Mouse (Mus musculus): ENCODE measurements around the gene Mlxipl.
"Not testable (repeated sequence)": the region's sequence is repeated elsewhere in the genome, so short reads cannot be mapped to it uniquely, and the experiment has no call there.

The Mlxipl gene

DNA sequence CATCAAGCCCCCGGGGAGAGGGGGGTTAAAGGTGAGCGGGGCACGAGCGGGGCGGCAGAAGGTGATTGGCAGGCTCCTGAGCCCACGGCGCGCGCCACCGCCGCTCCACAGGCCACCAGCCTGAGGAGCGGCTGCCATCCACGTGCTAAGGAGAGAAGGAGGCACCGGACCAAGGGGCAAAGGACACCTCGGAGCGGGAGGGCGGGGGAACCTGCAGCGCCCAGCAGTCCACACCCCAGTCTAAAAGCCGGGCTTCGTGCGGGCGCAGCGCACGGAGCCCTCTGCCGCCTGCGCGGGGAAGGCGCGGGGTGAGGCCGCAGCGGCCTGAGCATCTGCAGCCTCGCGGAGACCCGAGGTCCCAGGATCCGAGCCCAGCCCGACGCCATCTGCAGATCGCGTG is at the start of gene Mlxipl:
Gene Mlxipl, plus strand, starts transcription at position 238 of the 400 bp plus-strand sequence.
- no peak for DNase-seq (ENCODE audit: low read depth, low spot score)

DNA sequence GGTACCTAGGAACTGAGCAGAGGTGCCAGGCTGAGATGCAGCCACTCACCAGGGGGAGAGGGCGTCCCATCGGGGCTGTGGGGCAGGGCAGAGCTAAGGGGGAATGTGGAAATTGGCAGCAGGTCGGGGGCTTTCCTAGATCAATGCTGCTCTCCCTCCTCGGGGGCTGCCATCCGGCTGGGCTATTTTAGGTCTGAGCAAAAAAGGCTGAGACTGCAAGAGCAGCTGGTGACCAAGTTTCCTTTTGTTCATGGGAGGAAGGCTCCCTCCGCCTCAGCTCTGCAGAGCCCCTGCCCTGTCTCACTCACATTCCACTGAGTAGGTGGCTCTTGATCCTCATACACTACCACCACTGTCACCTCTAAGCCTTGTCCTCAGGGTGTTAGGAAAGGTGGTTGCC is 49.6 kb upstream of the Mlxipl start:
- no peak for DNase-seq (ENCODE audit: low read depth, low spot score)

GRCm38 (mm10) chr5:135040777-135041176 is 48.9 kb upstream of the Mlxipl start:
- no peak for DNase-seq (ENCODE audit: low read depth, low spot score)

DNA sequence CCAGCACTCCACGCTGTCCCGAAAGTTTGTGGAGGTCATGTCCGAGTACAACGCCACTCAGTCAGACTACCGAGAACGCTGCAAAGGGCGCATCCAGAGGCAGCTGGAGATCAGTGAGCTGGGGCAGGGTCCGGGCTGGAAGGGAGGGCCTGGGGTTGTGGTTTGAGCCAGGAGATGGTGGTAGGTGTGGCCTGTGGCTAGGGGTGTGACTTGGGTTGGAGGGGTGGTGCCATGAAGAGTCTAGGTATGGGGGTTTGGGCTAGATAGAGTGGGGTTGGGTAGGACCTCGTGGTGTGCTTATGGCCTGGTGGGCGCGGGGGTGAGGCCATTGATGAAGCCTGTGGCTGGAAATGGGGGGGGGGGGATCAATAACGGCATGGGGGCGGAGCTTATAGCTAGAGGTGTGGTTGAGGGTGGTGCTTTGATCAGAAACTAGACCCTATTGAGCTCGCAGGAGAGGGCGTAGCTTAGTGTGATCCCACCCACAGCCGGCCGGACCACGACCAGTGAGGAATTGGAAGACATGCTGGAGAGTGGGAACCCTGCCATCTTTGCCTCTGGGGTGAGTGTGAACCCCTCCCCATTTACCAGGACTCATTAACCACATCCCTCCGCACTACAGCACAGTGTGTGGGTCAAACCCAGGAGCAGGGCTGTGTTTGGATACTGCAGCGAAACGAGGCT is 47.4 kb upstream of the Mlxipl start:
- DNase-seq (ENCODE audit: low read depth, low spot score), result no peak

GRCm38 (mm10) chr5:135044575-135044974 is 45.1 kb upstream of the Mlxipl start:
- no peak for DNase-seq (ENCODE audit: low read depth, low spot score)

DNA sequence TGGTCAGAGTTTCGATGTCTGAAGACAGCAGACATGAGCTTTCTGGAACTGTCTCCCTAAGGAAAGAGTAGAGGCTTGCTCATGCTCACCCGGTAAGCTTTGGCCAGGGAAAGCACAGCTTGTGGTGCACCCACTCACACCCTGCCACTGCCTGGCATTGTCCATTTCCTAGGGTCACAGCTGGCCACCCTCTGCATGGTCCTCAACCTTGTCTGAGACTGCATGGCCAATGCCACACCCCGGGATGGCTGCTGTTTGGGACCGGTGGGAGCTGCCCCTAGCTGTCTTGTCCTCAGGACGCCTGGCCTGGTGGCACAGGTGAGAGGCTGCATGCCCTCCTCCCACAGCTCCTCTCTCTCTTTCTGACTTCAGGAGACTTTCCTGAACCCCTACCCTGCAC is 41.2 kb upstream of the Mlxipl start:
- no peak for DNase-seq (ENCODE audit: low read depth, low spot score)

GRCm38 (mm10) chr5:135049268-135049667 is 40.4 kb upstream of the Mlxipl start:
- not testable (repeated sequence) for DNase-seq (ENCODE audit: low read depth, low spot score)

- no peak for DNase-seq (ENCODE audit: low read depth, low spot score)
Observed at GRCm38 (mm10) chr5:135053356-135053755, 36.3 kb upstream of the Mlxipl start.

GRCm38 (mm10) chr5:135063629-135064381 is 25.9 kb upstream of the Mlxipl start, which contains the start of gene Dnajc30:
TSS of gene Dnajc30 (plus strand) at chr5:135064202.
- DNase-seq (ENCODE audit: low read depth, low spot score), result peak; percentile 98

GRCm38 (mm10) chr5:135064382-135064766 is 25.3 kb upstream of the Mlxipl start:
- DNase-seq (ENCODE audit: low read depth, low spot score), result no peak

GRCm38 (mm10) chr5:135064909-135065446 is 24.7 kb upstream of the Mlxipl start, which contains the start of gene Bud23:
TSS of gene Bud23 (minus strand) at chr5:135064959.
- DNase-seq (ENCODE audit: low read depth, low spot score), result not testable (repeated sequence)

GRCm38 (mm10) chr5:135066008-135066407 is 23.7 kb upstream of the Mlxipl start:
- no peak for DNase-seq (ENCODE audit: low read depth, low spot score)

DNA sequence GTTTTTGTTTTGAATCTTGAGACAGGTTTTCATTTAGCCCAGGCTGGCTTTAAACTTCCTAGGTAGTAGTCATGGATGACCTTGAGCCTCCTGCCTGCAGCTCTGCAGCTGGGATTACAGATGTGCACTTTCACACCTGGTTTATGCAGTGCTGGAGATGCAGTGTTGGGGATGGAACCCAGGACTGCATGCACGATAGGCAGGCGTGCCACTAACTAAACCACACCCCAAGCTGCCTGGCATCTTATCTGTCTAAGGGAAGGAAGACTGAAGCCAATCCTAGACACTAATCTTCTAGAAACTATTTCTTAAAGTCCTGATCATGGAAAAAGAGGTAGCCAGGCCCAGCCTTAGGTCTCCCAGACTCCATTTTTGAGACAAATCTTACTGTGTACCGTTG is 19.2 kb upstream of the Mlxipl start:
- no peak for DNase-seq (ENCODE audit: low read depth, low spot score)

GRCm38 (mm10) chr5:135072061-135072460 is 17.6 kb upstream of the Mlxipl start:
- no peak for DNase-seq (ENCODE audit: low read depth, low spot score)

- no peak for DNase-seq (ENCODE audit: low read depth, low spot score)
Observed at GRCm38 (mm10) chr5:135072720-135073119, 17.0 kb upstream of the Mlxipl start.

- no peak for DNase-seq (ENCODE audit: low read depth, low spot score)
Observed at GRCm38 (mm10) chr5:135073349-135074150, 16.1 kb upstream of the Mlxipl start.

- no peak for DNase-seq (ENCODE audit: low read depth, low spot score)
Observed at GRCm38 (mm10) chr5:135075655-135076054, 14.0 kb upstream of the Mlxipl start.

GRCm38 (mm10) chr5:135076368-135076767 is 13.3 kb upstream of the Mlxipl start:
- DNase-seq (ENCODE audit: low read depth, low spot score), result no peak

DNA sequence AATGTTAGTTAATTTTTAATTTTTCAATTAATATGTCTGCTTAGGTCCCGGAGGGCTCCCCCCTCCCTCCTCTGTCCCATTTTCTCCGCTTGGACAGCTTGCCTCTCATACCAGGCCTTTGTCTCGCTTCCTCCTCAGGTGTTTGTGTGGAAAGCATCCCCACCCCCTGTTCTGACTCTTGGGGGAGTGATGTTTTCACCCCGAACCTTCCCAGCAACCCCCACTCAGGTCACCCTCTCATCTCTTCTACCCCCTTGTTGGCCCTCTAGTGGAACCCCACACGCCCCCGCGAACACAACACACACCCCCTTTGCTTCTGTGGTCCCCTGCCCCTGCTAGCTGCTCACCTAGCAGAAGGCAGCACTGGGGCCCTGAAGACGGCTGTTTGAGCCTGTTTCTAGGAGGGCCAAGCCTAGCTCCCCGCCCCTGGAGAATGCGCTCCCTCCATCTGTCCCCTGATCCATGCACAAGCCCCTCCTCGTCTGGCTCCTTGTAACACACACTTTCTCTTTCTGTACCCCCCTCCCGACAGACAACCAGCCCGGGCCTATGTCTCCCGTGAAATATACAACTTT is 12.7 kb upstream of the Mlxipl start:
- DNase-seq (ENCODE audit: low read depth, low spot score), result no peak

- DNase-seq (ENCODE audit: low read depth, low spot score), result peak; percentile 85
Observed at GRCm38 (mm10) chr5:135077564-135078481, 11.9 kb upstream of the Mlxipl start, which contains the start of gene Vps37d. TSS of gene Vps37d (minus strand) at chr5:135078266.

Data from CD4-positive helper T cell, adult 2 months (primary cell).